Mouse (Mus musculus): ENCODE data around the gene Pip4p1.

DNA sequence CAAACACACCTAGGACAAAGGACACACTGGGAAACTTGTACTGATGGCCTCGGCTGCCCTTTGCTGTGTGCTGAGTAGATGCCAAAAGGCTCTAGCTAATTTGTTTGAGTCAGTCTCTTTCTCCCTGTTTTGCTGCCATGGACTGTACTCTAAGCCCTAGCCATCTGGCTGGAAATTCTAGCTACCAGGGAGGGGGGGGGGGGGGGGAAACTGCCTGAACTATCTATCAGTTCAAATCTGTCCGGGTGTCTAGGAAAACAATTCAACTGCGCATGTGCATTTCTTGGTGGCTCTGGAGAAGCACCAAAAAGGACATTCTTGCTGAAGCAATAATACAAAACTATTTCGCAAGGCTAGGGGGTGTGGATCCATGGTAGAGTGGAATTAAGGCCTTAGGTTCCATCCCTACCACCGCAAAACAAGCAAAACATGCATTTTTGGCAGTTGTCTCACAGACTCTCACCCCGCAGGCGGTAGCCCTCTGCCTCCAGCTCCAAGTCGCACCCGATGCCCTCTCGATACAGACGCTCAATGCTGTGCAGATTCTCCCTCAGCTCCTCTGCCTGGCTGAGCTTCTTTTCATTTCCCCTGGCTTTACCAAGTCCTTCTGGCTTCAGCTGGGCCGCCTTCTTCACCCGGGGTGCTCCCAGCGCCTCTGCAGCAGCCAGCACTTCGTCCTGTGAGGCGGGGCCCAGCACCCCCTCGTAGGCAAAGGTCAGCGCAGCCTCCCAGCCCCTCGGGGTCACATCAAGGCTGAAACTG lies 34.5 kb downstream of the Pip4p1 start:
- TF ChIP-seq CTCF (IDR thresholded peaks at IDR 0.05; ENCODE audit: low read depth, low read length) (no peak), EP300 (IDR thresholded peaks at IDR 0.05; ENCODE audit: insufficient read depth, low read depth, low read length) (no peak), POLR2A (IDR thresholded peaks at IDR 0.05; ENCODE audit: insufficient read depth, low read length) (no peak)
